Mouse (Mus musculus): ENCODE measurements around the gene Olfr447. TPM values are rescaled to one million over a fixed set of nuclear protein-coding genes. Genes with fewer than 3 reads are reported as not detected.

Olfr447 gene
- not detected in 2 replicates for polyA plus RNA-seq (2012; rRNA removed)

DNA sequence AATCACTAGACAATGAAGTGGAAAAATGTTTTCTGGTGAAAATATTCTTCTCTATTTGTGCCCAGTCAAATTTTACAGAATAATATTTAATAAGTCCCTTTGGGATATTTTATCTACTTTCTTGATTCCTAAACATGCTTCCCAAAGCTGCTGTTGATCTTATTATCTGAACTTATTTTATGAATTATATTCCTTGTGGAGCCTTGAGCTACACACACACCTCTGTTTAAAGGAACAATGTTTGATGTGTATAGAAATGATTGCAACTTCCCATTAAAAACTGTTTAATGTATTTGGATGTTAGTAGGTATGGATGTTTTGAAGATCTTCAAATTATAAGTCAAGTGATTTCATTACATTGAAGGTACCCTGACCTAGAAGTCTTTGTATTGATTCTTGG is at the start of gene Olfr447:
Gene Olfr447, plus strand, starts transcription at position 301 of the 400 bp plus-strand sequence.

DNA sequence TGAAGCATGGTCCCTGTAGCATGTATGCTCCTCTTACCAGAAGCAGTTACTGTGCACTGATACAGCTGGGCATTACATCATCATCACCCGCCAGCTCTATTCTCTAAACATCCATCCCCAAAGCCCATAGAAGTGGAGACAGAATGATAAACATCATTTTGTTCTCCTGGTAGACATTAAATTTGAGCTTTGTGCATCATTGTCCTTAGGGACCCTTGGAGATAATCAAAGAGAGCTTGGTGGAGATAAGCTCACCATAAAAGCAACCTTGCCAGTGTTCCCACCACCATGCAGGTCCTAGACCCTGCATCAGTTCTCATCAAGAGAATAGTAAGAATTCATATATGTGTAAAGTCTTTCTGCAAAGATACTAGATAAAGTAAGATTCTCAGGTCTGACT is 18.5 kb upstream of the Olfr447 start, which contains the start of gene Olfr448:
Gene Olfr448, plus strand, starts transcription at position 301 of the 400 bp plus-strand sequence.

DNA sequence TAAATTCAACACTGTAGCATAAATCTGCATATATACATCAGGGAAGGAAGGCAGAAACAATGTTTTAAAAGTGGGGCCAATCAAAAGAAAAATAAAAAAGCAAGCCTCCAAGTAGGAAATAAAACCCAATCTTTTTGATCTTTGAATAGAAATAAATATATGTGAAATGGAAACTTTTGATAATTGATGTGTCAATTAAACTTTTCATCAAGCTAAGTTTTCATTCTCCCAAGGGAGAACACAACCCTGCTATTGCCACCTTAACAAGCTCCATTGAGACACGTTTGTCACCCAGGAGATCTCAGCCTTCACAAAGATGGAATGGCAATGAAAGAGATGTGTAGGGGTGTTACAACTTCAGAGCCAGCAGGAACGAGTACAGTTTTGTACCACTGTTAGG is 12.4 kb downstream of the Olfr447 start, which contains the start of gene Olfr446:
Gene Olfr446, plus strand, starts transcription at position 301 of the 400 bp plus-strand sequence.

DNA sequence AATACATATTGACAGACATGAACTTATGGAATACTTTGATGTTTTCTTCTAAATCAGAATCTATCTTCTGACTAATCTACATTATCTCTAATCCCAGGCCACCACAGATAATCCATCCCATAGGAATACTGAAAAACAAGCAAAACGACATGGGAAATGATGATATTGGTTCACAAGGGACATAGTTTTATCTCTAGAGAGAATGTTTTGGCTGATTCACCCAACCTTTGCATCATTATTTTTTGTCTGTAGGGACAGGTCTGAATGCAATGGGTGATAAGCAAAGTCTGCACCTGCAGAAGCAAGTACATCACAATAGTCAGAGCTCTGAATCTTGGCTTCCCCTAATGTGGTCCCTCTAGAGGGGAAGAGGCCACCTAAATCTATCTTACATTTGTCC is 40.1 kb downstream of the Olfr447 start, which contains the start of gene Olfr444:
Gene Olfr444, plus strand, starts transcription at position 301 of the 400 bp plus-strand sequence.

Other genes starting within 250 kb of the Olfr447 start
- 2.2 TPM in 2 replicates for gene Tcaf1, start 198.8 kb upstream of the Olfr447 start, polyA plus RNA-seq (2012; rRNA removed)
- gene Olfr453, start 169.5 kb upstream of the Olfr447 start, polyA plus RNA-seq (2012; rRNA removed): not detected in 2 replicates
- not detected in 2 replicates for gene Olfr38, start 152.5 kb upstream of the Olfr447 start, polyA plus RNA-seq (2012; rRNA removed)
- gene Olfr452, start 123.8 kb upstream of the Olfr447 start, polyA plus RNA-seq (2012; rRNA removed): not detected in 2 replicates
- gene Olfr450, start 96.9 kb upstream of the Olfr447 start, polyA plus RNA-seq (2012; rRNA removed): not detected in 2 replicates
- gene Olfr449, start 74.5 kb upstream of the Olfr447 start, polyA plus RNA-seq (2012; rRNA removed): not detected in 2 replicates
- gene Olfr448, start 18.4 kb upstream of the Olfr447 start, polyA plus RNA-seq (2012; rRNA removed): not detected in 2 replicates
- not detected in 2 replicates for gene Olfr446, start 12.5 kb downstream of the Olfr447 start, polyA plus RNA-seq (2012; rRNA removed)
- not detected in 2 replicates for gene Olfr444, start 40.2 kb downstream of the Olfr447 start, polyA plus RNA-seq (2012; rRNA removed)
- gene Olfr441, start 197.5 kb downstream of the Olfr447 start, polyA plus RNA-seq (2012; rRNA removed): not detected in 2 replicates
- gene Olfr237-ps1, start 237.7 kb downstream of the Olfr447 start, polyA plus RNA-seq (2012; rRNA removed): not detected in 2 replicates